Mouse (Mus musculus) cortical plate, adult 2 months (tissue): ENCODE results near the gene Slc22a17.

Experiments
- CTCF ChIP-seq: fragments of 200-500 bp; IDR thresholded peaks from 2 replicates; pipeline ENCODE4 v1.5.1; 2011; ENCODE audit warnings: mild to moderate bottlenecking, control low read depth, low read length; ENCODE audit not compliant: insufficient read depth; ENCODE audit errors: extremely low read depth
- POLR2A ChIP-seq: fragments of 200-500 bp; IDR thresholded peaks from 2 replicates; pipeline ENCODE4 v1.6.1; 2011; ENCODE audit warnings: mild to moderate bottlenecking, low read length, control low read depth; ENCODE audit not compliant: insufficient read depth; ENCODE audit errors: extremely low read depth

- TF ChIP-seq CTCF, result no peak
- no peak for TF ChIP-seq POLR2A
Observed at GRCm38 (mm10) chr14:54857891-54858290, 55.0 kb downstream of the Slc22a17 start.
